Comparison of ENCODE assay signal across 8 mouse cellular contexts in genomic region chr11:98294188-98295012, GRCm38 (mm10). TPM values are rescaled to one million over a fixed set of nuclear protein-coding genes. Genes with fewer than 3 reads are reported as not detected.
DNase-seq lines count a peak whose midpoint lies in the region; ATAC-seq and TF ChIP-seq lines count a peak whose summit lies in the region.

No protein-coding gene starts in this region.

- peak overlapping the region; percentile 87 for H3K4me3 ChIP-seq in embryonic facial prominence, embryonic 10.5 days
- peak overlapping the region; percentile 72 for H3K4me3 ChIP-seq in heart, adult 2 months
- peak overlapping the region; percentile 77 for H3K4me3 ChIP-seq in limb, embryonic 12.5 days (replicated peaks)
- peak overlapping the region; percentile 58 for H3K4me3 ChIP-seq in midbrain, embryonic 13.5 days (replicated peaks)

- H3K36me3 ChIP-seq in embryonic facial prominence, embryonic 10.5 days (replicated peaks): no peaks in the 10 kb centered on the region
- no peaks in the 10 kb centered on the region for H3K36me3 ChIP-seq in heart, adult 2 months (ENCODE audit: control insufficient read depth, insufficient read depth, low read length)
- no peaks in the 10 kb centered on the region for H3K36me3 ChIP-seq in limb, embryonic 12.5 days
- no peaks in the 10 kb centered on the region for H3K36me3 ChIP-seq in midbrain, embryonic 13.5 days

- 2% methylated on average over 58 of the region's 58 CpGs for WGBS in embryonic facial prominence, embryonic 10.5 days
- WGBS in heart, adult 2 months: 2% methylated on average over 58 of the region's 58 CpGs
- 2% methylated on average over 58 of the region's 58 CpGs for WGBS in limb, embryonic 12.5 days
- 1% methylated on average over 58 of the region's 58 CpGs for WGBS in midbrain, embryonic 13.5 days

- no peak for TF ChIP-seq POLR2A in heart, adult 2 months (IDR thresholded peaks at IDR 0.05; ENCODE audit: insufficient read depth, low read depth, low read length)

- DNase-seq in spleen, adult 18-20 months: peak; percentile 11 to 35
- no peak for DNase-seq in spleen, adult 12 weeks (ENCODE audit: low spot score)
- peak; percentile 84 for DNase-seq in embryonic facial prominence, embryonic 10.5 days (ENCODE audit: low spot score)
- DNase-seq in heart, adult 2 months: peak; percentile 76 to 82
- DNase-seq in kidney, adult 11 months: peak; percentile 48
- DNase-seq in spleen, postnatal 36 days (ENCODE audit: low spot score in 2 of 2): peak; percentile 11 to 15

- peak; percentile 77; the same call in 1 of the 2 replicates for ATAC-seq in limb, embryonic 12.5 days (ENCODE audit: insufficient number of reproducible peaks, insufficient read depth, low FRiP score, low TSS enrichment, low read depth)
- peak; percentile 87 for ATAC-seq in midbrain, embryonic 13.5 days

- no peak for TF ChIP-seq EP300 in heart, adult 2 months (IDR thresholded peaks at IDR 0.05; ENCODE audit: insufficient read depth, low read depth, low read length)

- no peak for TF ChIP-seq CTCF in heart, adult 2 months (IDR thresholded peaks at IDR 0.05)

- intact Hi-C loops in heart, adult 2 months (cut with DNase I): no loop called here

- H3K4me1 ChIP-seq in embryonic facial prominence, embryonic 10.5 days: peaks cover 46% of the 10 kb centered on the region
- no peaks in the 10 kb centered on the region for H3K4me1 ChIP-seq in heart, adult 2 months (ENCODE audit: control insufficient read depth, insufficient read depth, low read length)
- H3K4me1 ChIP-seq in limb, embryonic 12.5 days (replicated peaks): peaks cover 5% of the 10 kb centered on the region
- peaks cover 58% of the 10 kb centered on the region for H3K4me1 ChIP-seq in midbrain, embryonic 13.5 days (replicated peaks)

- peaks cover 84% of the 10 kb centered on the region for H3K27me3 ChIP-seq in embryonic facial prominence, embryonic 10.5 days (replicated peaks; ENCODE audit: low read depth, poor library complexity, severe bottlenecking)
- no peaks in the 10 kb centered on the region for H3K27me3 ChIP-seq in heart, adult 2 months (ENCODE audit: control insufficient read depth, insufficient read depth, low read length)
- H3K27me3 ChIP-seq in limb, embryonic 12.5 days: peaks cover 75% of the 10 kb centered on the region
- H3K27me3 ChIP-seq in midbrain, embryonic 13.5 days: peaks cover 38% of the 10 kb centered on the region

- no peaks in the 10 kb centered on the region for H3K9me3 ChIP-seq in embryonic facial prominence, embryonic 10.5 days
- H3K9me3 ChIP-seq in limb, embryonic 12.5 days: no peaks in the 10 kb centered on the region
- H3K9me3 ChIP-seq in midbrain, embryonic 13.5 days: no peaks in the 10 kb centered on the region

- no peaks in the 10 kb centered on the region for H3K79me2 ChIP-seq in heart, adult 2 months (replicated peaks; ENCODE audit: control insufficient read depth, insufficient read depth, low read length)

- H3K9ac ChIP-seq in heart, adult 2 months (ENCODE audit: low read depth, low read length): peak overlapping the region; percentile 88
- peak overlapping the region; percentile 75 for H3K9ac ChIP-seq in limb, embryonic 12.5 days (replicated peaks)
- H3K9ac ChIP-seq in midbrain, embryonic 13.5 days (replicated peaks): peak overlapping the region; percentile 70

- peak overlapping the region; percentile 79 for H3K27ac ChIP-seq in embryonic facial prominence, embryonic 10.5 days (replicated peaks)
- H3K27ac ChIP-seq in heart, adult 2 months: peak overlapping the region; percentile 51
- no peak overlapping the region for H3K27ac ChIP-seq in limb, embryonic 12.5 days
- H3K27ac ChIP-seq in midbrain, embryonic 13.5 days: peak overlapping the region; percentile 41

- H3K4me2 ChIP-seq in limb, embryonic 12.5 days: peak overlapping the region; percentile 95
- peak overlapping the region; percentile 86 for H3K4me2 ChIP-seq in midbrain, embryonic 13.5 days (replicated peaks)

RNA-seq across cellular contexts. Expression of gene Neurod2, which starts 35.0 kb away (rescaled TPM):
- 0.08 TPM in 1 of 2 replicates, not detected in the other for polyA plus RNA-seq in embryonic facial prominence, embryonic 10.5 days (2016; fragmentation: Nextera tagmentation; extraction: Ambion mirVana)
- not detected for total RNA-seq in heart, adult 2 months (2021)
- not detected in 2 replicates for polyA plus RNA-seq in heart, adult 2 months (2012; rRNA removed)
- polyA plus RNA-seq in limb, embryonic 12.5 days (2016; fragmentation: Nextera tagmentation; extraction: Ambion mirVana): 0.09 TPM in 1 of 2 replicates, not detected in the other
- polyA plus RNA-seq in midbrain, embryonic 13.5 days (2015; fragmentation: Nextera tagmentation; extraction: Ambion mirVana): 6.7 and 9.3 TPM in 2 replicates

RNA-seq across cellular contexts. Expression of gene Ppp1r1b, which starts 53.8 kb away (rescaled TPM):
- 0.26 and 0.30 TPM in 2 replicates for polyA plus RNA-seq in embryonic facial prominence, embryonic 10.5 days (2016; fragmentation: Nextera tagmentation; extraction: Ambion mirVana)
- total RNA-seq in heart, adult 2 months (2021): 1 to 10 TPM; 2.6 to 5.3 TPM
- 15.8 and 16.2 TPM in 2 replicates for polyA plus RNA-seq in heart, adult 2 months (2012; rRNA removed)
- 0.18 and 0.76 TPM in 2 replicates for polyA plus RNA-seq in limb, embryonic 12.5 days (2016; fragmentation: Nextera tagmentation; extraction: Ambion mirVana)
- 0.73 and 1.9 TPM in 2 replicates for polyA plus RNA-seq in midbrain, embryonic 13.5 days (2015; fragmentation: Nextera tagmentation; extraction: Ambion mirVana)
